In the genomic region with DNA sequence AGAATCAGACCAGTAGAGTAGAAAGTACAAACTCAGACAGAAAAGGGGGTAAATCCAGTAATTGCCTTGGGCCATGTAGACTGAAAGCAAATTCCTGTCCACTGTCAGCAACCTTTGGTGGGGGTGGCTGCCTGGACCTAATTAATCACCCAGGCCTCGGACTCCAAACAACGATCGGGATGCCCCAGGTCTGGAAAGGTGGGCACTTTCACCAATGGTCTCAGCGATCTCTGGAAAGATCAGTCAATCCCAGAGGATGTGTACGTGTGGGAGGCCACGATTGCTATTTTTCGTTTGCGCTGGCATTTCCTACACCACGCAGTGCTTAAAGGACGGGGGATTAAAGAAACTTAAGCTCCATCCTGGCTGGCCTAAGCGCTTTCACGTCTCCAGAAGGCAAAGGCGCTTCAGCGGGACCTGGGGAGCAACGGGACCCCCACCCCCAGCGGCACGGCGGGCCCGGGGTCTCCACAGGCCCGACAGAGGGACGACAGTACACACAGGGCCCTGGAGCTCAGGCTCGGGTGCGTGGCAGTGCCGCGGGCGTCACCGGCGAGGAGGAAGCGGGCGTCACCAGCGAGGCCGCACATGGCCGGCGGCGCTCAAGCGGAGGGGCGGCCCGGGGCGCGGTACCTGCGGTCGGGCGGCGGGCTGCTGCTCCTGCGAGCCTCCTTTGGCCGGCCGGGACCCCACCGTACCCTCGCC, we compare ENCODE assay signal across 8 mouse cellular contexts. TPM values are rescaled to one million over a fixed set of nuclear protein-coding genes. Genes with fewer than 3 reads are reported as not detected.
A peak's percentile ranks its signal among the peaks of the same experiment; 100 is the strongest.
DNase-seq lines count a peak whose midpoint lies in the region; ATAC-seq and TF ChIP-seq lines count a peak whose summit lies in the region.

No protein-coding gene starts in this region.

- H3K27ac ChIP-seq in heart, postnatal 0 days (ENCODE audit: low read depth) = peak overlapping the region; percentile 81
- H3K27ac ChIP-seq in neural tube, embryonic 15.5 days (replicated peaks) = peak overlapping the region; percentile 93

- H3K4me1 ChIP-seq in heart, postnatal 0 days (ENCODE audit: control insufficient read depth, insufficient read depth) = no peaks in the 10 kb centered on the region
- peaks cover 26% of the 10 kb centered on the region for H3K4me1 ChIP-seq in neural tube, embryonic 15.5 days

- no peaks in the 10 kb centered on the region for H3K27me3 ChIP-seq in heart, postnatal 0 days (ENCODE audit: control insufficient read depth, insufficient read depth, low read length)
- H3K27me3 ChIP-seq in neural tube, embryonic 15.5 days (replicated peaks) = no peaks in the 10 kb centered on the region; the same call in 1 of the 2 replicates

- peak; percentile 91 for ATAC-seq in frontal cortex, adult (ENCODE audit: low TSS enrichment)
- peak; percentile 59 for ATAC-seq in common myeloid progenitor, adult 5-6 weeks (replicated peaks; ENCODE audit: low read depth, poor library complexity, severe bottlenecking)
- peak; percentile 80 for ATAC-seq in heart, postnatal 0 days (ENCODE audit: insufficient read depth, low read depth)
- ATAC-seq in neural tube, embryonic 15.5 days (ENCODE audit: low FRiP score) = peak; percentile 86

- H3K9me3 ChIP-seq in heart, postnatal 0 days (replicated peaks; ENCODE audit: control insufficient read depth, low read length) = no peaks in the 10 kb centered on the region
- no peaks in the 10 kb centered on the region for H3K9me3 ChIP-seq in neural tube, embryonic 15.5 days (replicated peaks)

- peak overlapping the region; percentile 86 for H3K4me3 ChIP-seq in heart, postnatal 0 days (ENCODE audit: low read depth, low read length)
- peak overlapping the region; percentile 87 for H3K4me3 ChIP-seq in neural tube, embryonic 15.5 days (replicated peaks)

- WGBS in heart, postnatal 0 days = 0% methylated on average over 36 of the region's 49 CpGs
- under 1% methylated on average over 32 of the region's 49 CpGs for WGBS in neural tube, embryonic 15.5 days

- no peak for TF ChIP-seq EP300 in heart, postnatal 0 days (IDR thresholded peaks at IDR 0.05; ENCODE audit: low read depth)

- no peak for TF ChIP-seq CTCF in heart, postnatal 0 days (IDR thresholded peaks at IDR 0.05; ENCODE audit: low read depth)

- H3K9ac ChIP-seq in heart, postnatal 0 days (replicated peaks; ENCODE audit: low read depth, low read length) = peak overlapping the region; percentile 92
- H3K9ac ChIP-seq in neural tube, embryonic 15.5 days (replicated peaks) = peak overlapping the region; percentile 98

- H3K36me3 ChIP-seq in heart, postnatal 0 days (replicated peaks; ENCODE audit: control insufficient read depth, insufficient read depth, low read length) = peaks cover 26% of the 10 kb centered on the region
- H3K36me3 ChIP-seq in neural tube, embryonic 15.5 days = peaks cover 18% of the 10 kb centered on the region

- no peak for DNase-seq in frontal cortex, postnatal 10 days (ENCODE audit: low spot score in 2 of 2)
- DNase-seq in 416B (ENCODE audit: low read depth) = peak; percentile 34
- DNase-seq in heart, postnatal 0 days (ENCODE audit: low spot score) = peak; percentile 25
- peak; percentile 22 for DNase-seq in liver
- DNase-seq in thymus, postnatal 25 days = no peak

- peak overlapping the region; percentile 91 for H3K4me2 ChIP-seq in heart, postnatal 0 days (ENCODE audit: low read depth, low read length)
- H3K4me2 ChIP-seq in neural tube, embryonic 15.5 days = peak overlapping the region; percentile 85

RNA-seq across cellular contexts. Expression of a gene that starts 0.5 kb away (rescaled TPM):
- 22.5 and 23.8 TPM in 2 replicates for total RNA-seq in common myeloid progenitor, adult 5-6 weeks (2017)
- total RNA-seq in heart, postnatal 0 days (2014; rRNA removed; ENCODE audit: low replicate concordance) = 8.4 and 10.9 TPM in 2 replicates
- polyA plus RNA-seq in heart, postnatal 0 days (2015; fragmentation: Nextera tagmentation; extraction: Ambion mirVana) = 5.2 and 5.9 TPM in 2 replicates
- polyA plus RNA-seq in neural tube, embryonic 15.5 days (2015; fragmentation: Nextera tagmentation; extraction: Ambion mirVana) = 12.9 and 13.9 TPM in 2 replicates

RNA-seq across cellular contexts. Expression of a gene that starts 48.1 kb away (rescaled TPM):
- 17.6 and 23.5 TPM in 2 replicates for total RNA-seq in common myeloid progenitor, adult 5-6 weeks (2017)
- 1.1 and 3.4 TPM in 2 replicates for total RNA-seq in heart, postnatal 0 days (2014; rRNA removed; ENCODE audit: low replicate concordance)
- polyA plus RNA-seq in heart, postnatal 0 days (2015; fragmentation: Nextera tagmentation; extraction: Ambion mirVana) = 4.9 and 5.4 TPM in 2 replicates
- 42.1 and 44.6 TPM in 2 replicates for polyA plus RNA-seq in neural tube, embryonic 15.5 days (2015; fragmentation: Nextera tagmentation; extraction: Ambion mirVana)

Comparison
In these comparisons a context has a peak if more than half of its experiments do, and no peak if none do; other contexts are left out.
1. DNase-seq: peak in 416B (single experiment), heart, postnatal 0 days (single experiment) and liver (single experiment); none in frontal cortex, postnatal 10 days (0 of 2) and thymus, postnatal 25 days (single experiment).
2. Peak in every context shown above with its lines, with median percentiles within 50 percentile points of each other: ATAC-seq.